Mouse (Mus musculus): Measurements from ENCODE around the gene Anapc7. TPM values are rescaled to one million over a fixed set of nuclear protein-coding genes. Genes with fewer than 3 reads are reported as not detected.
A peak's percentile ranks its signal among the peaks of the same experiment; 100 is the strongest.

Gene Anapc7
- polyA plus RNA-seq, 1 experiment from 2014 or later: 56.1 TPM

DNA sequence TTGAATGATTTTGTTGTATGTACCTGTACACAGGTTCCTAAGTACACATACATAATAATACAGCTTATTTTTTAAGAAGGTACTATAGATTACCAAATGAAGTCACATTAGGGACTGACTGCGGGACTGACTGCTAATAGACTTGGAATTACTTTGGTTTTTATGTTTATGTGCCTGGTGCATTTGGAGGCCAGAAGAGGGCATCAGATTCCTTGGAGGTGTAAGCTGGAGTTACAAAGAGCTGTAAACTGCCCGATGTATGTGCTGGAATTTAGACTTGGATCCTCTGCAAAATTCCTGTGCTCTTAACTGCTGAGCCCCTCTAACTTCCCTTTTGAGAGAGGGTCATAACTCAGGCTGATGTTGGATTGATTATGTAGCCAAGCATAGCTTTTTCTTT, 4.1 kb downstream of the Anapc7 start:
- ChIA-PET CTCF (interaction anchor here (1.0 to 1.5 kb wide), 4 partner anchors 9 to 282 kb away, joined by 3 to 6 read pairs (median 4); no protein-coding TSS in a partner anchor), POLR2A (interaction anchor here (0.6 to 1.5 kb wide), 2 partner anchors 23 to 346 kb away, joined by 4 to 13 read pairs; no protein-coding TSS in a partner anchor)
- DNase-seq (ENCODE audit: low read depth, low spot score) (no peak), ATAC-seq (no peak)
- no peaks in the 10 kb centered on the region for H3K27me3 ChIP-seq
- in situ Hi-C loops (cut with MboI; ENCODE audit: low pct_unique_long_range_greater_than_20kb): no loop called here
- no peak for TF ChIP-seq CTCF (IDR thresholded peaks at IDR 0.05)

DNA sequence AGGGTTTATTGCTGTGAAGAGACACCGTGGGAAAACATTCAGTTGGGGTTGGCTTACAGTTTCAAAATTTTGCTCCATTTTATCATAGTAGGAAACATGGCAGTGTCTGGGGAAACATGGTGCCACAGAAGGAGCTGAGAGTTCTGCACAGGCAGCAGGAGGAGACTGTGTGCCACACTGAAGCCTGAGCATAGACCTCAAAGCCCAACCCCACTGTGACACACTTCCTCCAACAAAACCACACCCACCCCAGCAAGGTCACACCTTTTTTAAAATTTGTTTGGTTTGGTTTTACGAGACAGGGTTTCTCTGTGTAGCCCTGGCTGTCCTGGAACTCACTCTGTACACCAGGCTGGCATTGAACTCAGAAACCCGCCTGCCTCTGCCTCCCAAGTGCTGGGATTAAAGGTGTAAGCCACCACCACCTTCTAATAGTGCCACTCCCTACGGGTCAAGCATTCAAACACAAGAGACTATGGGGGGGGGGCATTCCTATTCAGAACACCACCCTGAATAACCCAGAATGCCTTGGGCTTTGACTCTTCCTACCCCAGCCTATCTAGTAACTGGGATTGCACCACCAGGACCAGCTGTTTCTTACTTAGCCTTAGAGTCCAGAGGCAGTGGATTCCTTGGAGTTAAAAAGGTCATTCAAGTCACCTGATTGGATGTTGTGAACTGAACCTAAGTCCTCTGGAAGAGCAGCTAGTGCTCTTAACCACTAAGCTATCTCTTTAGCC, 8.7 kb downstream of the Anapc7 start:
- ATAC-seq (no peak), DNase-seq (ENCODE audit: low read depth, low spot score) (no peak)
- in situ Hi-C loops (cut with MboI; ENCODE audit: low pct_unique_long_range_greater_than_20kb): no loop called here
- H3K27me3 ChIP-seq: no peaks in the 10 kb centered on the region
- ChIA-PET POLR2A (no interaction called here), CTCF (no interaction called here)
- TF ChIP-seq CTCF (IDR thresholded peaks at IDR 0.05): no peak

DNA sequence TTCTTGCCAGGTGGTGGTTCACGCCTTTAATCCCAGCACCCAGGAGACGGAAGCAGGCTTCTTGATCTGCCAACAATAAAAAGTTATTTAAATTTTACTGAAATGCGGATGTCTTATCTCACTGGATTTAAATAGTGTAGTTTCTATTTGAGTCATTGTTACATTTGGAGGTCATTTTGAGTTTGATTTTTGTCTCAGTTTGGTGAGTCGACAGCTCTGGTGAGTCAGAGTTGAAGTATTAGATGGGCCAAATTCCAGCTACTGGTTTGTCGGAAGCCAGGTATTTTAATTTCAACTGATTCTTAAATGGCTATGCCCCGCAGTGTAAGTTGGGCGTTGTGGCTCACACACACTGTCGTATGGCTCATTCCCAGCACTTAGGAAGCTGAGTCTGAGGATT, 9.7 kb downstream of the Anapc7 start:
- TF ChIP-seq CTCF (IDR thresholded peaks at IDR 0.05): no peak
- no peaks in the 10 kb centered on the region for H3K27me3 ChIP-seq
- ATAC-seq: peak; percentile 35
- POLR2A ChIA-PET: no interaction called here
- in situ Hi-C loops (cut with MboI; ENCODE audit: low pct_unique_long_range_greater_than_20kb): no loop called here
- DNase-seq (ENCODE audit: low read depth, low spot score): no peak
- CTCF ChIA-PET: interaction anchor here (1.0 kb wide), 1 partner anchor 9 kb away, joined by 5 read pairs; no protein-coding TSS in a partner anchor

DNA sequence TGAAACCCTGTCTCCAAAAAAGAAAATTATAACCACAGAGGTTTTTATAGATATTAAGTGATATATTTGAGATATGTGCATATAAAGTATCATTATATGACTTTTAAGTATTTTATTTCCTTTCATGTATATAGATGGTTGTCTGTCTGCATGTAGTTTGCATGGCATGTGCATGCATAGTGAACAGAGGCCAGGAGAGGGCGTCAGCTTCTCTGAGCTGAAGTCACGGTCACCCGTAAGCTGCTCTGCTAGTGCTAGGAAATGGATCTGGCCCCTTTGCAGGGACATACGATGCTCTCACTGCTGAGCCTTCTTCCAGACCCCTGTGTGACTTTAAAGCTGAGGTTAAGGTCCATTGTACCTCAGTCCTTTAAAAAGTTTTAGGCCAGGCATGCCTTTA, 13.0 kb downstream of the Anapc7 start:
- in situ Hi-C loops (cut with MboI; ENCODE audit: low pct_unique_long_range_greater_than_20kb): no loop called here
- TF ChIP-seq CTCF (IDR thresholded peaks at IDR 0.05): no peak
- ChIA-PET POLR2A (no interaction called here), CTCF (interaction anchor here (1.0 to 1.3 kb wide), 3 partner anchors 9 to 154 kb away, joined by 3 to 5 read pairs (median 3); no protein-coding TSS in a partner anchor)
- DNase-seq (ENCODE audit: low read depth, low spot score) (no peak), ATAC-seq (no peak)
- no peaks in the 10 kb centered on the region for H3K27me3 ChIP-seq

DNA sequence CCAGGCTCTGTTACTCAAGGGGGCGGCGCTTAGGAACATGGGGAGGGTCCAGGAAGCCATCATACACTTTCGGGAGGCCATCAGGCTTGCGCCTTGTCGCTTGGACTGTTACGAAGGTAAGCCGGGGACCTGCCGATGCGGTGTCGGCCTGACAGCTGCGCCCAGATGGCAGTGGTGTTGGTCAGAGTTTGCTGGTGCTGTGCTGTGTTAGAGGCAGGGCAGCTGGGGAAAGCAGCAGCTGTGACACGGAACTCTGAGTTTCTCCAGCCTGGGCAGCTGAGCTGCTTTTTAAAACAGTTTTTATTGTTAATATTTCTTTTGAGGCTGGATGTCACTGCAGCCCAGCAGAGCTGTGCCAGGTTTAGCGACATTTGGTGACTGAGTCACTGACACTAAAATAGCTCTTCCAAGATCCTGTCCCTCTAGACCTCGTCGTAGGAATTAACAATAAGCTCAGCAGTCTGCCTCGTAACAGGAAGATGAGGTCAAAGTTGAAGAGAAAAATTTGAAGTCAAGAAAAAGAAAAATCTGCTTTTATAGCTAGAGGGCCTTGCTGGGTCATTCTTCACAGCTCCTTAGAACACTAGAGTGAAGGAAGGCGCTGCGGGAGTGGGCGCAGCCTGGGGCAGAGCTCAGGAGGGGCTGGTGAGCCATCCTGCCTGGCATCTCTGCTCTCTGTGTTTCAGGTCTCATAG, 18.1 kb downstream of the Anapc7 start:
- no peak for DNase-seq (ENCODE audit: low read depth, low spot score)
- no peak for ATAC-seq
- in situ Hi-C loops (cut with MboI; ENCODE audit: low pct_unique_long_range_greater_than_20kb): loop anchor here (10.0 kb wide), 1 partner anchor 185 kb away; no protein-coding TSS in a partner anchor
- no peak for TF ChIP-seq CTCF (IDR thresholded peaks at IDR 0.05)
- no peaks in the 10 kb centered on the region for H3K27me3 ChIP-seq
- CTCF ChIA-PET: interaction anchor here (1.1 to 1.7 kb wide), 3 partner anchors 8 to 12 kb away, joined by 3 to 5 read pairs (median 5); no protein-coding TSS in a partner anchor
- POLR2A ChIA-PET: interaction anchor here (0.6 to 1.3 kb wide), 3 partner anchors 11 to 44 kb away, joined by 3 to 6 read pairs (median 3); no protein-coding TSS in a partner anchor

DNA sequence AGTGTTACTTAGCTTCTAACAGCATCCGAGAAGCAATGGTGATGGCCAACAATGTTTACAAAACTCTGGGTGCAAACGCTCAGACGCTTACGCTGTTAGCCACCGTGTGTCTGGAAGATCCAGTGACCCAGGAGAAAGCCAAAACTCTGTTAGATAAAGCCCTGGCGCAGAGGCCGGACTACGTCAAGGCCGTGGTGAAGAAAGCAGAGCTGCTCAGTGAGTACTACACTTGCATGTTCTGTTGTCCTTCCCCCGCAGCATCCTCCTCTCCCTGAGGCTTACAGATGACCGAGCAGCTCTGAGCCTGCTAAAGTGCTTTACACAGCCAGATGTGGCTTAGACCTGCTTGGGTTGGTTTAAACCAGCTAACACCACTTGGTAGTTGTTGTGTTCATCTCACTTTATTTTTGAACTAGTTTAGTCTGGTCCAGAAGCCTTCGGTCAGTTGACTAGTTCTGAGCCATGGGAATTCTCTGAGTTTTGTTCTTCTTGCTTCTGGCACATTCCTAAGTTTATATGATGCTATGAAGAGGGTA, 18.7 kb downstream of the Anapc7 start:
- in situ Hi-C loops (cut with MboI; ENCODE audit: low pct_unique_long_range_greater_than_20kb): loop anchor here (10.0 kb wide), 1 partner anchor 185 kb away; no protein-coding TSS in a partner anchor
- ChIA-PET CTCF (interaction anchor here (1.1 to 1.7 kb wide), 3 partner anchors 9 to 12 kb away, joined by 3 to 5 read pairs (median 5); no protein-coding TSS in a partner anchor), POLR2A (interaction anchor here (0.6 to 1.3 kb wide), 2 partner anchors 10 to 14 kb away, joined by 3 to 6 read pairs; no protein-coding TSS in a partner anchor)
- DNase-seq (ENCODE audit: low read depth, low spot score) (no peak), ATAC-seq (no peak)
- no peaks in the 10 kb centered on the region for H3K27me3 ChIP-seq
- TF ChIP-seq CTCF (IDR thresholded peaks at IDR 0.05): no peak

DNA sequence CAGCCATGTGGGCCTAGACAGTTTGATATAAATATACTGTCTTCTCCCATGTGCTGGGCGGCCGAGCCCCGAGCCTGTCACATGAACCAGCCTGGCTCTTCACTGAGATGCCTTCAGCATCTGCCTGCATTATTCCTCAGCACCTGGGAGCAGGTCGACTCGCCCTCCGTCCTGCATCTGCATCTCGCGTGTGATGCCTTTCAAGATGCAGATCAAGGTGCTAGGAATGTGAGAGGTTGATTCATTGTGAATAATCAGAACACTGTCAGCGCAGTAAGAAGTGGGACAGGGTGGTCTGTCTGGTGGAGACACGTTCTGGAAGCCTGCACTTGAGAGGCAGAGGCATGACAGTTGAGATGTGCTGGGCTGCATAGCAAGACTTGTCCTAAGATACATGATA, 23.0 kb downstream of the Anapc7 start:
- no peak for TF ChIP-seq CTCF (IDR thresholded peaks at IDR 0.05)
- DNase-seq (ENCODE audit: low read depth, low spot score) (no peak), ATAC-seq (no peak)
- CTCF ChIA-PET: no interaction called here
- POLR2A ChIA-PET: no interaction called here
- H3K27me3 ChIP-seq: no peaks in the 10 kb centered on the region
- in situ Hi-C loops (cut with MboI; ENCODE audit: low pct_unique_long_range_greater_than_20kb): loop anchor here (10.0 kb wide), 1 partner anchor 180 kb away; no protein-coding TSS in a partner anchor

DNA sequence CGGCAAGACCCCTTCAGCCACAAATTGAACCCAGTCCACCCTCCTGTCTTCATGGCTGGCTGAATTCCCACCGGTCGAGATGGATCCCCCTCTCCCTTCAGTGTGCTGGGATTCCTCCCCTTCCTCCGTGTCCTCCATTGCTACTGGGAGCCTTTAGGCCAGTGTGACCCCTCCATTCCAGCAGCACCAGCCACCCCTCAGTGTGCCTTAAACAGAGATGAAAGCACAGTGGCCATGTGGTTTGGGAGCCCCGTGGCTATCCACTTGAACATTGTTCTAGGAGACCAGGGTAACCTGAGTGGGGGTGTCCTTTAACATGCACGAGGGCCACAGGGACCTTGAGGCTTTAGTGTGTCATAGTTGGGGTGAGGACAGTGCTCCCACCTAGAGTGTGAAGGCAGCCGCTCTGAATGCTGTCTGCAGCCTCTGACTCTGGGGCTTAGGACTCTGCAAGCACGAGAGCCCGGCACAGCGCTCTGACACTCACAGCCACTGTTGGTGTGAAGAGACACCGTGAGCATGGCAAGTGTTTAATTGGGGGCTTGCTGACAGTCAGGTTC, 23.6 kb downstream of the Anapc7 start:
- ChIA-PET CTCF (no interaction called here), POLR2A (no interaction called here)
- no peaks in the 10 kb centered on the region for H3K27me3 ChIP-seq
- DNase-seq (ENCODE audit: low read depth, low spot score) (no peak), ATAC-seq (no peak)
- in situ Hi-C loops (cut with MboI; ENCODE audit: low pct_unique_long_range_greater_than_20kb): loop anchor here (10.0 kb wide), 1 partner anchor 180 kb away; no protein-coding TSS in a partner anchor
- no peak for TF ChIP-seq CTCF (IDR thresholded peaks at IDR 0.05)

DNA sequence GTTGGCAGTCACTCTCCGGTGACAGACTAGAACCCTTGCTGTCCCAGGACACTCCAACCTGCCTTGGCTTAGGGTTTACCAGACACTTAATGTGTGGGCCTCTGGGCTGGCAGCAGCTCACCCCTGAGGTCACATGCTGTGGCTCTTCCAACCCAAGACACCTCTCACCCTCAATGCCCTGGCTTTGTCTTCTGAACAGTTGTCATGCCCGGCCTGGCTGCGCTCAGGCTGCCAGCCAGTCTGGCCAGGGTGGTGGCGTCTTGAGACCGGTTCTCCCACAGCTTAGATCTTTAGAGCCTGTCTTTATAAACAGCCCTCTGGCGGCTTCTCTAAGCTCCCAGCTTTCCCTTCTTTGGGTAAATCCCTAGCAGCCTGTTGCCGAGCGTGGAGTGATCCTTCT, 26.4 kb downstream of the Anapc7 start:
- no peak for TF ChIP-seq CTCF (IDR thresholded peaks at IDR 0.05)
- ChIA-PET CTCF (interaction anchor here (2.1 kb wide), 1 partner anchor 27 kb away, joined by 6 read pairs; no protein-coding TSS in a partner anchor), POLR2A (interaction anchor here (0.7 to 2.2 kb wide), 3 partner anchors 22 to 54 kb away, joined by 3 to 13 read pairs (median 7); partner anchors contain the start of gene Atp2a2)
- ATAC-seq (peak; percentile 66), DNase-seq (ENCODE audit: low read depth, low spot score) (peak; percentile 57)
- in situ Hi-C loops (cut with MboI; ENCODE audit: low pct_unique_long_range_greater_than_20kb): loop anchor here (10.0 kb wide), 1 partner anchor 177 kb away; no protein-coding TSS in a partner anchor
- no peaks in the 10 kb centered on the region for H3K27me3 ChIP-seq

DNA sequence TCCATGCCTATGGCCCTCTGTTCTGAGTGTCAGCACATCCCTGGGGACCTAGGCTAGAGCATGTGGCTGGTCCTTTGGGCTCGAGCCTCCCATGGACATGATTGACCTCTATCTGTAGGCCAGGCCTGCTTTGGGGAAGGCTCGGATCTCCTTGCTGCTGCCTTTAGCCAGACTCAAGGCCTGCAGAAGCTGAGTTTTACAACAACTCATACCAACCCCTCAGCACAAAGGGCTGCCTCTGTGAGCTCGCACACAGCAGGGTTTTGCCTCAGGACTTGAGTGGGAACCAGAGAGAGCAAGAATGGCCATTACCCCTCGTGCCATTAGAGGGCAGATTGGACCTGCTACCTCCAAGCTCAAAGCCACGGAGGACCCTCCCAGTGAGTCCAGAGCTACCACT, 27.4 kb downstream of the Anapc7 start:
- no peak for ATAC-seq
- in situ Hi-C loops (cut with MboI; ENCODE audit: low pct_unique_long_range_greater_than_20kb): loop anchor here (10.0 kb wide), 1 partner anchor 176 kb away; no protein-coding TSS in a partner anchor
- CTCF ChIA-PET: interaction anchor here (1.1 to 1.3 kb wide), 3 partner anchors 9 to 23 kb away, joined by 3 to 4 read pairs (median 4); no protein-coding TSS in a partner anchor

More for the DNA sequence above, 27.4 kb downstream of the Anapc7 start:
- POLR2A ChIA-PET: interaction anchor here (0.7 to 2.2 kb wide), 4 partner anchors 23 to 82 kb away, joined by 3 to 13 read pairs (median 3); no protein-coding TSS in a partner anchor
- TF ChIP-seq CTCF (IDR thresholded peaks at IDR 0.05): no peak
- H3K27me3 ChIP-seq: no peaks in the 10 kb centered on the region
- no peak for DNase-seq (ENCODE audit: low read depth, low spot score)

Data from Patski (cell line).